In genomic region chr17:68607691-68608090, GRCm38 (mm10) we compare ENCODE assay signal across 11 mouse cellular contexts.
DNase-seq lines count a peak whose midpoint lies in the region; ATAC-seq and TF ChIP-seq lines count a peak whose summit lies in the region.
"Had no signal": no experiment of that assay in that cellular context is flagged by ENCODE, and none has a peak within 500 bp of the region (broad histone marks: within the 10 kb centered on the region; RNA-seq: fewer than 3 reads in every experiment).

No protein-coding gene starts in this region.

- no peak for ATAC-seq in forebrain, embryonic 14.5 days
- ATAC-seq in forebrain, embryonic 13.5 days, result no peak
- ATAC-seq in lung, postnatal 0 days, result no peak

- H3K27me3 ChIP-seq in forebrain, embryonic 14.5 days (replicated peaks; ENCODE audit: control insufficient read depth, insufficient read depth, low read length), result no peaks in the 10 kb centered on the region
- no peaks in the 10 kb centered on the region for H3K27me3 ChIP-seq in forebrain, embryonic 13.5 days
- H3K27me3 ChIP-seq in lung, postnatal 0 days (replicated peaks; ENCODE audit: insufficient read depth, low read length), result no peaks in the 10 kb centered on the region
- H3K27me3 ChIP-seq: hindbrain, embryonic 15.5 days; limb, embryonic 15.5 days had no signal

- H3K27ac ChIP-seq in forebrain, embryonic 14.5 days (ENCODE audit: low read depth, low read length), result no peak overlapping the region
- H3K27ac ChIP-seq in forebrain, embryonic 13.5 days, result no peak overlapping the region
- H3K27ac ChIP-seq in lung, postnatal 0 days (ENCODE audit: low read length), result no peak overlapping the region
- H3K27ac ChIP-seq: hindbrain, embryonic 15.5 days; limb, embryonic 15.5 days had no signal

- TF ChIP-seq CTCF in lung, postnatal 0 days (IDR thresholded peaks at IDR 0.05), result no peak

- H3K4me2 ChIP-seq in forebrain, embryonic 14.5 days (ENCODE audit: low read length), result no peak overlapping the region
- no peak overlapping the region for H3K4me2 ChIP-seq in forebrain, embryonic 13.5 days
- H3K4me2 ChIP-seq in lung, postnatal 0 days (replicated peaks; ENCODE audit: low read depth, low read length), result no peak overlapping the region
- H3K4me2 ChIP-seq: hindbrain, embryonic 15.5 days; limb, embryonic 15.5 days had no signal

- WGBS in forebrain, embryonic 14.5 days, result 57% methylated on average over 6 of the region's 6 CpGs
- WGBS in forebrain, embryonic 13.5 days, result 58% methylated on average over 6 of the region's 6 CpGs
- WGBS in lung, postnatal 0 days, result 50% methylated on average over 6 of the region's 6 CpGs

- DNase-seq in forebrain, embryonic 14.5 days (ENCODE audit: low spot score), result peak; percentile 19
- DNase-seq in lung, postnatal 0 days (ENCODE audit: low spot score), result peak; percentile 17
- DNase-seq in lung, adult 18-20 months, result no peak
- peak; percentile 78 for DNase-seq in embryo, embryonic 10.5 days (ENCODE audit: low spot score)
- DNase-seq in retina, embryonic 14.5 days (ENCODE audit: low spot score), result peak; percentile 57
- DNase-seq in cerebellum, postnatal 14 days, result no peak
- no peak for DNase-seq in spleen, postnatal 14 days (ENCODE audit: low spot score in 2 of 2)
- DNase-seq: cerebellum, postnatal 36 days had no signal

- H3K9me3 ChIP-seq in forebrain, embryonic 14.5 days (replicated peaks; ENCODE audit: control insufficient read depth, low read length), result no peaks in the 10 kb centered on the region
- no peaks in the 10 kb centered on the region for H3K9me3 ChIP-seq in forebrain, embryonic 13.5 days (replicated peaks)
- no peaks in the 10 kb centered on the region for H3K9me3 ChIP-seq in lung, postnatal 0 days (ENCODE audit: low read length)
- H3K9me3 ChIP-seq: hindbrain, embryonic 15.5 days; limb, embryonic 15.5 days had no signal

- no peak overlapping the region for H3K4me3 ChIP-seq in forebrain, embryonic 14.5 days (ENCODE audit: low read depth, low read length)
- H3K4me3 ChIP-seq in forebrain, embryonic 13.5 days, result no peak overlapping the region
- no peak overlapping the region for H3K4me3 ChIP-seq in lung, postnatal 0 days (ENCODE audit: low read depth, low read length)
- H3K4me3 ChIP-seq: hindbrain, embryonic 15.5 days; limb, embryonic 15.5 days had no signal

- H3K36me3 ChIP-seq in forebrain, embryonic 14.5 days (ENCODE audit: control insufficient read depth, insufficient read depth, low read length), result no peaks in the 10 kb centered on the region
- H3K36me3 ChIP-seq in forebrain, embryonic 13.5 days (ENCODE audit: poor library complexity, severe bottlenecking), result no peaks in the 10 kb centered on the region
- H3K36me3 ChIP-seq in lung, postnatal 0 days (ENCODE audit: insufficient read depth, low read length), result no peaks in the 10 kb centered on the region
- H3K36me3 ChIP-seq: hindbrain, embryonic 15.5 days; limb, embryonic 15.5 days had no signal

- TF ChIP-seq EP300 in lung, postnatal 0 days (IDR thresholded peaks at IDR 0.05), result no peak

- no peak overlapping the region for H3K9ac ChIP-seq in forebrain, embryonic 14.5 days (ENCODE audit: low read length)
- H3K9ac ChIP-seq in forebrain, embryonic 13.5 days, result no peak overlapping the region
- H3K9ac ChIP-seq in lung, postnatal 0 days (replicated peaks; ENCODE audit: low read depth), result no peak overlapping the region
- H3K9ac ChIP-seq: hindbrain, embryonic 15.5 days; limb, embryonic 15.5 days had no signal

- no peaks in the 10 kb centered on the region for H3K4me1 ChIP-seq in forebrain, embryonic 14.5 days (ENCODE audit: control insufficient read depth, insufficient read depth, low read length)
- H3K4me1 ChIP-seq in forebrain, embryonic 13.5 days, result no peaks in the 10 kb centered on the region
- no peaks in the 10 kb centered on the region for H3K4me1 ChIP-seq in lung, postnatal 0 days (ENCODE audit: insufficient read depth, low read depth, low read length)
- H3K4me1 ChIP-seq: limb, embryonic 15.5 days had no signal

Comparison
In these comparisons a context has a peak if more than half of its experiments do, and no peak if none do; other contexts are left out.
1. DNase-seq: peak in forebrain, embryonic 14.5 days (single experiment), lung, postnatal 0 days (single experiment), embryo, embryonic 10.5 days (single experiment) and retina, embryonic 14.5 days (single experiment); none in lung, adult 18-20 months (0 of 2), cerebellum, postnatal 14 days (0 of 2) and spleen, postnatal 14 days (0 of 2).